Mouse (Mus musculus) forebrain, embryonic 11.5 days (tissue): ENCODE measurements around the gene Mettl27. TPM values are rescaled to one million over a fixed set of nuclear protein-coding genes. Genes with fewer than 3 reads are reported as not detected.

Experiments
- ATAC-seq: fragments of 200-750 bp; cut with Nextera tagmentation; replicated peaks from 2 replicates; pipeline ENCODE4 v1.8.0; 2017; ENCODE audit warnings: moderate TSS enrichment; ENCODE audit not compliant: low FRiP score
- DNase-seq: peaks from one replicate; pipeline ENCODE4 v3.0.0-alpha.2; 2017; ENCODE audit warnings: low spot score
- H3K27ac ChIP-seq: fragments of 300-500 bp; sonication (generic); 2 replicates; pipeline ENCODE4 v1.5.1; 2014; ENCODE audit warnings: low read depth, low read length
- H3K27me3 ChIP-seq: fragments of 300-500 bp; sonication (generic); 2 replicates; pipeline ENCODE4 v1.6.1; 2014; ENCODE audit warnings: mild to moderate bottlenecking, low read length, mixed read lengths; ENCODE audit not compliant: control insufficient read depth, insufficient read depth
- H3K36me3 ChIP-seq: fragments of 300-500 bp; sonication (generic); 2 replicates; pipeline ENCODE4 v1.6.1; 2014; ENCODE audit warnings: mild to moderate bottlenecking, low read length, moderate library complexity, mixed read lengths; ENCODE audit not compliant: control insufficient read depth, insufficient read depth
- H3K4me1 ChIP-seq: fragments of 300-500 bp; sonication (generic); replicated peaks from 2 replicates; pipeline ENCODE4 v1.6.1; 2014; ENCODE audit warnings: low read length, mixed read lengths; ENCODE audit not compliant: control insufficient read depth, insufficient read depth
- H3K4me2 ChIP-seq: fragments of 300-500 bp; sonication (generic); 2 replicates; pipeline ENCODE4 v1.6.1; 2014; ENCODE audit warnings: low read depth, mild to moderate bottlenecking, low read length, moderate library complexity, mixed read lengths; ENCODE audit not compliant: severe bottlenecking
- H3K4me3 ChIP-seq: fragments of 300-500 bp; sonication (generic); 2 replicates; pipeline ENCODE4 v1.5.1; 2014; ENCODE audit warnings: low read depth, low read length
- H3K9ac ChIP-seq: fragments of 300-500 bp; sonication (generic); 2 replicates; pipeline ENCODE4 v1.6.1; 2014; ENCODE audit warnings: low read length
- H3K9me3 ChIP-seq: fragments of 300-500 bp; sonication (generic); 2 replicates; pipeline ENCODE4 v1.6.1; 2016; ENCODE audit warnings: low read length, mixed read lengths; ENCODE audit not compliant: control insufficient read depth
- WGBS: fragments of 180-500 bp; shearing (Covaris S2); extraction: QIAGEN DNeasy Blood & Tissue Kit; methylation state at CpG from one replicate; pipeline ENCODE4 v1.1.7; 2014; 5-methylcytosine and 5-hydroxymethylcytosine counted together
- polyA plus RNA-seq: library from polyadenylated mRNA; unstranded; fragments of >200 nt; fragmentation: Nextera tagmentation; extraction: Ambion mirVana; gene quantifications from 2 replicates; pipeline ENCODE4 v1.2.1, GENCODE M21; 2014

Gene Mettl27
- polyA plus RNA-seq: 7.3 and 10.4 TPM in 2 replicates

- Histone ChIP-seq H3K4me1 (no peaks in the 10 kb centered on the region), H3K4me3 (peak within 1 kb of the TSS; percentile 48), H3K27me3 (no peaks in the 10 kb centered on the region), H3K4me2 (peak within 1 kb of the TSS; percentile 71), H3K9me3 (no peaks in the 10 kb centered on the region), H3K27ac (no peak within 1 kb of the TSS), H3K9ac (peak within 1 kb of the TSS; percentile 50), H3K36me3 (no peaks in the 10 kb centered on the region)
- ATAC-seq (peak; percentile 95), DNase-seq (peak; percentile 92)
- under 1% methylated on average over 39 of the region's 41 CpGs for WGBS
Observed at GRCm38 (mm10) chr5:134932179-134932902, at the start of gene Mettl27. Gene Mettl27, plus strand, starts transcription at chr5:134932368.

DNA sequence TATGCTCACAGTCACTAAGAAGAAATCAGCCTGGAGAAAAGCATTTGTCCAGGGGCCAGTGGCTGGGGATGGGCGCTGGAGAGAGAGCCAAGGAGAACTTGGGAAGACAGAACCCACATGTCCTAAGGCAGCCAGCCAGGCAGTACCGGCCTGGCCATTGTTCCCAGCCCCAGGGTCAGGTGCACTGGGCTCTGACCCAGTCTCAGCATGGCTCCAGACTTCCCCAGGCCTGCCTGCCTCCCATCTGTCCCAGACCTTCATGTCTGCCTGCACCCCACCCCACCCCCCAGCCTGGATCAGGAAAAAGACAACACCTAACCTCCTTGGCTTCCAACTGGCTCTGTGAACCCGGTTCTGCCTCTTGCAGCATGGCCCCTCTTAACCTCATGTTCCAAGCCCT is 49.1 kb upstream of the Mettl27 start:
- Histone ChIP-seq H3K9me3 (no peaks in the 10 kb centered on the region), H3K4me3 (no peak overlapping the region), H3K27ac (no peak overlapping the region), H3K9ac (no peak overlapping the region), H3K27me3 (no peaks in the 10 kb centered on the region), H3K4me1 (no peaks in the 10 kb centered on the region), H3K4me2 (no peak overlapping the region), H3K36me3 (no peaks in the 10 kb centered on the region)
- ATAC-seq (no peak), DNase-seq (no peak)
- WGBS: 67% methylated on average over 3 of the region's 3 CpGs

DNA sequence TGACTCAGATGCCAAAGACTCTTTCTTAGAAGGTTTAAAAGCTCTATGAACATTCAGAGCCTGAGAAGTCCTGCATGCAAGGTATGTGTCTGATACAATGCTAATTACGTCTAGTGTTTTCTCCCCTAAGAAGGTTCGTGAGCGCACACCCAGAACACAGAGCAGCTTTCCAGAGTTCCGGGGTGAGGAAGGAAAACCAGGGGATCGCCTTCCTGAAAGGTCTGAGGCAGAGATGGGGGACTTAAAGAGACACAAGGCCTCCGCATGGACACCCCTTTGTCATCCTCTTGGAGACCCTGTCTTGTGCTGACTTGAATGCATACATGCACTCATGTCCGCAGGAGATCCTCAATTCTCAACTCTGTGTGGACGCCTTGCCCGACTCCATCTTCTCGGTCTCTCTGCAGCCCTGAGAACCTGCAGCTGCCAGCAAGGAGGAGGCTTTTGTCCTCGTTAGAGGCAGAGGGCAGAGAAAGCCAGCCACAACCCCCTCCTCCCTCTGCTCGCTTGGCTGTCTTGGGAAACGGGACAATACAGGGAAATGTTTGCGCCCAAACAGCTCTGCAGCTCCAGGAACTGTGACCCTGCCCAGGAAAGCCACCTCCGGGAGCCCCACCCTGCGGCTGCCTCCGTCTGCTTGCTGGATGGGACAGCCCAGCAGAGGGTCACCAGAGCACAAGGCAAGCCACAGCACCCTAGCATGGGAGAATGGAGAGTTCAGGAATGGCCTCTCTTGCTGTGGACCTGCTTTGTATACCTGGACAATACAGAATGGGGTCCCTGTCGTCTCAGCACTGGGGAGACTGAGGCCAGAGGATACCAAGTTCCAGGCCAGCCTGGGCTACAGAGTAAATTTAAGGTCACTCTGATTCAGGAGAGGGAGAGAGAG is 44.5 kb upstream of the Mettl27 start:
- H3K9me3 ChIP-seq: no peaks in the 10 kb centered on the region
- no peaks in the 10 kb centered on the region for H3K36me3 ChIP-seq
- H3K27ac ChIP-seq: no peak overlapping the region; the same call in 1 of the 2 replicates
- 53% methylated on average over 18 of the region's 18 CpGs for WGBS
- no peak overlapping the region for H3K4me2 ChIP-seq
- DNase-seq (no peak), ATAC-seq (no peak)
- no peaks in the 10 kb centered on the region for H3K4me1 ChIP-seq
- no peaks in the 10 kb centered on the region for H3K27me3 ChIP-seq
- no peak overlapping the region for H3K9ac ChIP-seq
- no peak overlapping the region for H3K4me3 ChIP-seq

DNA sequence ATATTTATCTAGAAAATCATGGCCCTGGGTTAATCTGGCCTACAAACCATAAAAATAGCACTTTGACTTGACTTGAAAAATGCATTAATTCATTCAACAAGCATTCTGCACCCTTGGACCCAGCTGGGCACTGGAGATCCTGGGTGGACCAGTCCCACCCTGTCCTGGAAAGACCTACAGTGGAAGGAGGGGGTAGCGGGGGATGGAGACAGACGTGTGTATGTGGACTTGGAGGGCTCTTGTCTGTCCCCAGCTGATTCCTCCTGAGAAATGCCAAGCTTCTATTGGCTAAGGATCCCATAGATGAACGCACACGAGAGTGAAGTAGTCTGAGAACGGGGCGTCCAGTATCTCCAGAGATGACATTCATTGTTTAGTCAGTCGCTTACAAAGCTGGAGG is 43.7 kb upstream of the Mettl27 start:
- H3K27me3 ChIP-seq: no peaks in the 10 kb centered on the region
- no peaks in the 10 kb centered on the region for H3K9me3 ChIP-seq
- no peak for DNase-seq
- no peak overlapping the region for H3K27ac ChIP-seq
- no peak overlapping the region for H3K4me2 ChIP-seq
- H3K36me3 ChIP-seq: no peaks in the 10 kb centered on the region
- no peak overlapping the region for H3K9ac ChIP-seq
- H3K4me1 ChIP-seq: no peaks in the 10 kb centered on the region
- H3K4me3 ChIP-seq: no peak overlapping the region
- WGBS: 92% methylated on average over 7 of the region's 7 CpGs
- no peak for ATAC-seq

GRCm38 (mm10) chr5:134890601-134891054 is 41.5 kb upstream of the Mettl27 start:
- 78% methylated on average over 6 of the region's 6 CpGs for WGBS
- Histone ChIP-seq H3K4me2 (no peak overlapping the region), H3K4me1 (no peaks in the 10 kb centered on the region), H3K9ac (no peak overlapping the region), H3K27ac (no peak overlapping the region), H3K4me3 (no peak overlapping the region), H3K27me3 (no peaks in the 10 kb centered on the region), H3K9me3 (no peaks in the 10 kb centered on the region), H3K36me3 (no peaks in the 10 kb centered on the region)
- no peak for ATAC-seq
- DNase-seq: no peak

DNA sequence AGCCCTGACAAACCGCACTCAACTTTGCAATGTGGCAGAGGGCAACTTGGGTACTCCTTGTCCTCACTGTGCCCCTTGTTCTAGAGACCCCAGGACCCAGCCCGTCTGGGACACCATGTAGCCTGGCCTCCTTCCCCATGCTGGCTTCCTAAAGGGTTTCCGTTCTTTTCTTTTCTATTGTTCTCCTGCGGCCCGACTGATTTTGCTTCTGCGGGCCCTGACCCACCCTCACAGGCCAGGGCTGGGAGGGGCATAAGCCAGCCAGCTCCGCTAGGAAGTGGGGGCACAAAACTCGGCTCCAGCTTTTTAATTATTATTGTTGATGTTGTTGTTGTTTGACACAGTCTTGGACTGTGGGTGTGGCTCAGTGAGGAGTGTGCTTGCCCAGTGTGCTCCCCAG is 40.6 kb upstream of the Mettl27 start:
- Histone ChIP-seq H3K27ac (no peak overlapping the region), H3K36me3 (no peaks in the 10 kb centered on the region)
- DNase-seq: no peak

GRCm38 (mm10) chr5:134892717-134893116 is 39.5 kb upstream of the Mettl27 start:
- no peak for ATAC-seq
- WGBS: 85% methylated on average over 5 of the region's 5 CpGs
- no peaks in the 10 kb centered on the region for H3K36me3 ChIP-seq
- H3K27me3 ChIP-seq: no peaks in the 10 kb centered on the region
- no peak overlapping the region for H3K4me2 ChIP-seq
- H3K27ac ChIP-seq: no peak overlapping the region
- H3K4me3 ChIP-seq: no peak overlapping the region
- H3K4me1 ChIP-seq: no peaks in the 10 kb centered on the region
- H3K9me3 ChIP-seq: no peaks in the 10 kb centered on the region
- no peak overlapping the region for H3K9ac ChIP-seq
- DNase-seq: no peak

More for the DNA sequence above, 40.6 kb upstream of the Mettl27 start:
- Histone ChIP-seq H3K4me2 (no peak overlapping the region), H3K4me1 (no peaks in the 10 kb centered on the region), H3K4me3 (no peak overlapping the region), H3K9ac (no peak overlapping the region), H3K9me3 (no peaks in the 10 kb centered on the region), H3K27me3 (no peaks in the 10 kb centered on the region)
- 72% methylated on average over 8 of the region's 8 CpGs for WGBS
- no peak for ATAC-seq

DNA sequence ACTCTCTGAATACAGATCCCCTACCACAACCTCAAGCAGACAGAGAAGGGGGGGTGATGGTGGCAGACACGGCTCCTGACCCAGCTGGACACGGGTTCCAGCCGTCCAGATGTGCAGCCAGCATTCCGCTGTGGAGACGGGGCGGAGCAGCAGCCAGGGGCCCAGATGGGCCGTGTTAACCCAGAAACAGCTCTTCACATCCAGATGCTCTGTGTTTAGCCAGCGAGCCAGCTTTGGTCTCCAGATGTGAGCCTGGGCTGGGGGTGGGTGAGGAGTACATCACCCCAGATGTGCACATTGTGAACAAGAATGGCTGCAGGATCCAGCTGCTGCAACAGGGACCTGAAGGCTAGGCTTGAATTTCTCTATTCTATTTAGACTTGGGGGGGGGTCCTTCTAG is 36.9 kb upstream of the Mettl27 start:
- no peaks in the 10 kb centered on the region for H3K36me3 ChIP-seq
- no peak overlapping the region for H3K9ac ChIP-seq
- DNase-seq (no peak), ATAC-seq (no peak)
- no peak overlapping the region for H3K4me2 ChIP-seq
- no peak overlapping the region for H3K27ac ChIP-seq
- no peak overlapping the region for H3K4me3 ChIP-seq
- no peaks in the 10 kb centered on the region for H3K4me1 ChIP-seq
- no peaks in the 10 kb centered on the region for H3K27me3 ChIP-seq
- no peaks in the 10 kb centered on the region for H3K9me3 ChIP-seq
- WGBS: 74% methylated on average over 8 of the region's 8 CpGs
